Mouse (Mus musculus) gonadal fat pad, adult 2 months (tissue): ENCODE measurements around the gene Gpatch1. TPM values are rescaled to one million over a fixed set of nuclear protein-coding genes. Genes with fewer than 3 reads are reported as not detected.

Experiments
- DNase-seq: peaks from one replicate; pipeline ENCODE4 v3.0.0-alpha.2; 2012; ENCODE audit warnings: low read depth
- polyA plus RNA-seq: library from polyadenylated mRNA; depleted of rRNA; stranded (reverse); fragments of >200 nt; gene quantifications from 2 replicates; pipeline ENCODE4 v1.2.3, GENCODE M21; 2012; rRNA removed

The Gpatch1 gene
- polyA plus RNA-seq, 1 experiment = 4.1 TPM

- DNase-seq = no peak
Measured at GRCm38 (mm10) chr7:35235308-35235707, 82.9 kb downstream of the Gpatch1 start.

GRCm38 (mm10) chr7:35234361-35235245, 83.6 kb downstream of the Gpatch1 start:
- DNase-seq = peak; percentile 56

GRCm38 (mm10) chr7:35233861-35234260, 84.4 kb downstream of the Gpatch1 start:
- DNase-seq = no peak

GRCm38 (mm10) chr7:35232796-35233455, 85.3 kb downstream of the Gpatch1 start:
- DNase-seq = no peak

- DNase-seq = no peak
Measured at GRCm38 (mm10) chr7:35230333-35230732, 87.9 kb downstream of the Gpatch1 start.

Other genes with a start within 250 kb of the Gpatch1 start
- 261 and 276 TPM in 2 replicates for gene Cebpa, start 199.1 kb downstream of the Gpatch1 start, polyA plus RNA-seq
- gene Slc7a10, start 132.1 kb downstream of the Gpatch1 start, polyA plus RNA-seq = 163 and 251 TPM in 2 replicates
- gene Lrp3, start 102.9 kb downstream of the Gpatch1 start, polyA plus RNA-seq = 7.3 and 8.2 TPM in 2 replicates
- 7.2 and 7.4 TPM in 2 replicates for gene Rhpn2, start 15.7 kb upstream of the Gpatch1 start, polyA plus RNA-seq
- 3.3 and 3.6 TPM in 2 replicates for gene Faap24, start 78.4 kb upstream of the Gpatch1 start, polyA plus RNA-seq
- gene Cep89, start 78.6 kb upstream of the Gpatch1 start, polyA plus RNA-seq = 13.7 and 19.3 TPM in 2 replicates
- 8.0 and 9.9 TPM in 2 replicates for gene Slc7a9, start 130.4 kb upstream of the Gpatch1 start, polyA plus RNA-seq
- gene Tdrd12, start 219.3 kb upstream of the Gpatch1 start, polyA plus RNA-seq = 0.22 and 0.23 TPM in 2 replicates
- gene Nudt19, start 237.9 kb upstream of the Gpatch1 start, polyA plus RNA-seq = 32.0 and 36.7 TPM in 2 replicates